Mouse (Mus musculus): Measurements from ENCODE around the gene Gdpd5.
"Not testable (repeated sequence)": the region's sequence is repeated elsewhere in the genome, so short reads cannot be mapped to it uniquely, and the experiment has no call there.

The Gdpd5 gene

DNA sequence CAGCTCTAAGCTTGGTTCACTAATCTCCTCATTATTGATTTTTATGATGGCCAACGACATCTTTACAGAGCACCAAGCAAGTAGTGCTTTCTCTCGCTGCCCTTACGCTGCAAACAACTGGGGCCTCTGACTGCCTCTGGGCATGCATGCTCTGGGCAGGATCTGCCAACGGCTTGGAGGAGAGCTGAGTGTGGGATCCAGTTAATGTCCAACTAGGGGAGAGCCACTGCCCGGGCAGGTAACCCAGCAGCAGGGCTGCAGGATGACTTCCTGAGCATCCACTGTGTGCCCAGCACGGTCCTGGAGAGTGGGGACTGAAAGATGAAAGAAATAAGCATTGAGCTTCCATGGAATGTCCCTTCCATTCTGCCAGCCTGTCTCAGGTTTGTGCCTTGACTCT lies 14.5 kb upstream of the Gdpd5 start:
- DNase-seq, result no peak

DNA sequence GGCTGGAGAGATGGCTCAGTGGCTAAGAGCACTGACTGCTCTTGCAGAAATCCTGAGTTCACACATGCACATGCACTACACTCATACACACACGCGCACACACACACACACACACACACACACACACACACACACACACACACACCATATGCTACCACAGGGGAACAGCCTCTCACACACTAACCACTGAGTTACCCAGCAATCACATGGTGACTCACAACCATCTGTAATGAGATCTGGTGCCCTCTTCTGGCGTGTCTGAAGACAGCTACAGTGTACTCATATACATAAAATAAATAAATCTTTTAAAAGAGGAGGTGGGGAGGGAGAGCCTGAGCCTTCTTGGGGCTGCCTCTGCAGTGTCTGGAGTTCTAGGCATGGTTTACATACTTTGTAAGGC lies 6.9 kb upstream of the Gdpd5 start:
- DNase-seq, result not testable (repeated sequence)

DNA sequence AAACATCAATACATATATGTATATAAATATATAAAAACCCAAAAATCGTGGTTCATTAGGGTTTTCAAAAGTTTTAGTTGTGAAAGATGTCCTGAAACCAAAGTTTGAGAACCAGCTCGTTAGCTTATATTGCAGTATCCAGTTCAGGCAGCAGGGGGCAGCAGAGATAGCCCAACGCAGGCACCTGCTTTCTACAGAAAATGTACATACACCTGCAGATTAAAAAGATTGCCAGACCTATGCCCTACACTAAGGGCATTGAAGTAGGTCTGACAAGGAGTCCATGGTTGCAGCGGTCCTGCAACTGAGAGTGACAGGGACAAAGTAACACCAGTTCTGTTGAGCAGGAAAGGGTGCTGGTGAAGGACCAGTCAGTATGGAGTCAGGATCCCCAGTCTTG lies 5.8 kb upstream of the Gdpd5 start:
- DNase-seq, result no peak

DNA sequence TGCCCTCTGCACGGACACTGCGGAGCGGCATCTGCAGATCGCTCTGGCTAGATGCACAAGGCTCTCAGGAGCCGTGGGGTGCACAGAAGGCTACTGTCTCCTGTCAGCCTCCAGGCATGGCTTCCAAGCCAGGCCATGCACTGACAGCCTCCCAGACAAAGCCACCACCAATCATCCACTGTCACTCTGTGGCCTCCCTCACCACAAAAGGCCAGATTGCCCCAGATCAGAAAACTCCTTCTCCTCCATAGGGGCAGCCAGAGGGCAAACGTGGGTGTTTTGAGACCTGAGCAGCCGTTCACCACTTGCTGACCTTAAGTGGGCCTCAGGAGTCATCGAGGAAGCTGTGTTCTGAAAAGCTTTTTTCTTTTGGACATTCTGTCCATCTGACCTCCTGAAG lies 2.3 kb upstream of the Gdpd5 start:
- DNase-seq, result no peak

DNA sequence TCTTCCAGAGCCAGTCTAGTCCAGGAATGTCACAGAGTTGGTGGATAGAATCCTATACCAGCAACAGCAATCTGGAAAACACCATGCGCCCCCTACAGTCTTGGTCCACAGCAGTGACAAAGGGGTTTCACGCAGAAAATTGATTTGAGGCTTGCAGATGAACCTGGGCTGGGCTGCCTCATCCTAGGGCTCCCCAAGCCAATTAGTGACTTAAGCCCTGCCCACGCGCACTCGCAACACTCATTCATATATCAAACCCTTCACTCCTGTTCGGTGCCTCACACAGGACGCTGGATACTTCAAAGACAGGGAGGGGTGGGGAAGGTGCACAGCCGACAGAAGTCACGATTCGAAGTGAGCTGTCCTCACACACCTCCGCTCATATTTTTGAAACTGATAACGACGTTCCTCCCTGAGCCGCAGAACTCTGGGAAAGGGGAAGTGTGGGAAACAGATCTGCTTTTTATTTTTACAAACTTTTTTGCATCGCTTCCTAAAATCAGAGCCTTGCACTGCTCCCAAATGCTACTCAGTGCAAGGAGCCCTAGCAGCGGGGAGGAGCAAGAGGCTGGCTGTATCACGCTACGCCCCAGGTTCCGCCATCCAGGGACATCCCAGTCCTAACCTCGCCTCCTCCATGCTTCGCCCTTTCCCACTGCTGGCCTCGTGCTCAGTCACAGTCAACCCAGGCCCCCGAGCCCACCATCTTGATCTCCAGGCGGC lies 562 bp upstream of the Gdpd5 start:
- DNase-seq, result no peak

DNA sequence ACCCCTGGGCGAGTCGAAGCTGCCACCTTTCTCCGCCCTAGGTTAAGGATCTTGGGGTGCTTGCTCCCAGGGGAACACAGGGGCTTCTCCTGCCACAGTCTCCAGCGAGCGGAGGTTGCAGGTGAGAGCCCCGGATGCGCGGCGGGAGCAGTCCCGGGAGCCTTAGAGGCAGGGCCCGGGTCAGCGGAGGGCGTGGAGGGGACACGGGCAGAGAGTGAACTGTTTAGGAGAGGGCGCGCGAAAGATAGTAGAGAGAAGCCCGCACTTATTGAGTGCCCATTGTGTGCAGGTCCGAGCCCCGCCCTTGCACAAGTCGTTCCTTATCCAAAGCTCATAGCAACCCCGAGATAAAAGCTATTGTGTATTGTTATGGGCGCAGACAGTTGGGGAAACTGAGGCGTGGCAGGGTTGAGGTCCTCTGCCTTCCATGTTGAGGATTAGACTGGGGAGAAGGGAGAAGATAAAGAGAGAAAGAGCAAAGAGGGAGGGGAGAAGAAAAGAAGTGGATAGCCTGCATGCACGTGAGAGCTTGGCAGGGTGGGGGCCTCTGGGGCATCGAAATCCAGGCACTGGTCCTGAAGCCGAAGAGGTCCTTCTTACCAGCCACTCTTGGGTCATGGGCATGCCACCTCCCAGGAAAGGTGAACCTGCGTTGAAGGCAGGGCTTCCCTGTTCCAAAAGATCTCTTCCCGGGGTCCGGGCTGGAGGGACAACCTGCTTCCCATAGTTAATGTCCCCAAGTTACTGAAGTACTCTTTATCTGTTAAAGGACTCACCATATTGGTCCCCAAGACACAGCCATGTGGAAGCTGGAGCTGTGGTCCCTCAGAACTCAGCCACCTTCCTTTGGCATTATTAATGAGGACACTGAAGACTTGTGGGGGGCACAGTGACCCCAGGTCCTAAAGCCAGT lies 1.1 kb downstream of the Gdpd5 start:
- no peak for DNase-seq

DNA sequence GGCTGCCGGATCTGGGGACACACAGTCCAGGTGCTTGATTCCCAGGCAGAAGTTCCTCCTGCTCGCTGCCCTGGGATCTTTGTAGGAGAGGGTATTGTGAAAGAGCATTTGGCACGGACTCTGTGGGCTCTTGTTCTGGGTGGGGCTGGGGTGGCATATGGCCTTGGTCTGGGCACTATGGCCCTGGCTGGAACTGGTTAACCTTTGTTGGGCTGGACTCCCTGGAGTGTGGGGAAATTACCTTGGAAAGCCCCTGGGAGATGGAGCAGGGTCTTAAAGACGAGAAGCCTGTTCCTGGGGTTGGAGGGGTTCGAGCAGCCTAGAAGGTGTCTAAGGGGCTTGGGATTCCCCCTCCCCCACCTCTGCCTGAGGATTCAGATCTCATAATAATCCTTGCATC lies 2.0 kb downstream of the Gdpd5 start:
- no peak for DNase-seq

DNA sequence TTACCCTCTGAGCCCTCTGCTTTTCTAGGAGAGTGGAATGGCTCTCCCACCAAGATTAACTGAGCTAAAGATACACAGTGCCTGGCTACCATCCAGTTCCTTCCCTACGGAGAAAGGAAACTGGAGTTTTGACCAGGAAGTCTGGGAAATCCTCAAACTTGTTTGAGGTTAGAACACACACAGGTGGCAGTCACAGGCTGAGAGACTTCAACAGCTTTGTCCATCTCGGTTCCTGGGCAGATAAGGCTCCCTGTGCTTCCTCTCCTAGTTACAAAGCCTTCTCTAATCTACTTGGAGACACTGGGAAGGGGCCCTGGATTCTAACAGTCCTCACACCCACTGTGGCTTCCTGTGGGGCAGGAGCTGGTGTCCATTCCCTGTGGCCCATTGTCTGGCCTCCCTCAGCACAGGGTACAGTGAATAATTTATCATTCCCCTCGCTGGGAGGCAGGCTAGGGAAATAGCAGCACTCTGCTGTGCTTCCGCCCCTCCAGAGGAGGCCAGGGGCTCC lies 2.9 kb downstream of the Gdpd5 start:
- peak; percentile 42 for DNase-seq

DNA sequence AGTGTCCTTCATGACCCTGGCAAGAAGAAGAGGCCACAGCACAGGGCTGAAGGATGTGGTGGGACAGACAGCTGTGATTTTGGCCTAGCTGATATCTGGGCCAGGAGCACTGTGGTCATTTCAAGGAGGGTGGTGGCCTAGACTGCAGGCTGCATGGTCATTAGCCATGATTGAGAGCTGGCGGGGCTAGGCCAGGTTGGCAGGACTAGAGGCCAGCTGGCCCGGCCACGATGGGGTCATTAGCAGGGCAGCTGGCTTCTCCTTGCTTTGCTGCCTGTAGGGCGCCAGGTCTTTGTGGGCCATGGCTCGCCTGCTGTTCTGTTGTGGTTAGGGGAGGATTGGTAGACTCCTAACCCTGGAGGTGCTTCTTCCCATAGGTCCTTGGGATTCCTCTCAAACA lies 4.8 kb downstream of the Gdpd5 start:
- DNase-seq, result no peak

DNA sequence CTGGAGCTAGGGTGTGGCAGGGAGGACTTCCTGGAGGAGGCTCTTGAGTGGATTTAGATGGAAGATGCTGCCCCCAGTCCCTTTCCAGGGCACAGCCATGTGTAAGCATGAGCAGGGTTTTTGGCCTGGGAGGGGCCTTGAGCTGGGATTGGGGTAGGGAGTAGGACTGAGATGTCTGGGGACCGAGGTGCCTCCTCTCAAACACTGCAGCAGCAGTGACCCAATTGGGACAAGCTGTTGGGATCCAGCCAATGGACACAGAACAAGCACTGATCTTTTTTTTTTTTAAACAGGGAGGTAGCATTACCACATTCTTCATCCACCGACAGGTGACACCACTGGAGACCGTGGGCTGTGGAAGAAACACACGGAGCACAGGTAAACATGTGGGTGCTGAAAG lies 5.6 kb downstream of the Gdpd5 start:
- DNase-seq, result no peak

DNA sequence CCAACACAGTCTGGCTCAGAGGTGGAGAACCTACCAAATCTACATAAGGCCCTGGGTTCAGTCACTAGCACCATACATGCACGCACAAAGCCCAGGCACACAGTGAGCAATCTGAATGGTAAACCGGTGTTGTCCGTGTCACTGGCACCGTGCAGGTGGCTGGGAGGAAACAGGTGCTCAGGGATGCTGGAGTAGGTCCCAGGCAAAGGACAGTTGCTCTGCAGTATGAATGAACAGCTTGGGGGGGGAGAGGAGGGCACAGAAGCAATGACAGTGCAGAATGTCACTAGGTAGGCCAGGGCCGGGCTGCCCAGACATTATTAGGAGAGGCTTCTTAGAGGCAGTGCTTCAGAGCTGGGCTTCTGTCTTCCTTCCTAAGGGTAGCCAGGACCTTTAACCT lies 6.1 kb downstream of the Gdpd5 start:
- no peak for DNase-seq

DNA sequence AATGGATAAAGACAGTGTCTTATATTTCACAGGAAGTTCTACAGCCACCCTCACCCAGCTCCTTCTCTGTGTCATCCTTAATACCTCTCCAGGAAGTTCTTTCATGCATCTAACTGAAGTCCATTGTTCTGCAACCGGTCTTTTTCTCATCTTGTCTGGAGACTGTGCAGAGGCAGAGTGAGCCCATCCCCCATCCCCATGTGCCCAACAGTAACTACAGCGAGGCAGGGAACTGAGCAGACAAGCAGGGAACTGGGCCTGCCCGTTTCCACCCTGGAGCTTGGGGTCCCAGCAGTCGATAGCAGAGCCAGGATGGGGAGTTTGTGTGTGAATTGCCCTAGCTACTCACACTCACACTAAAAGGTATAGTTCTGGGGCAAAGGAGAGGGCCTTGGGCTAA lies 9.3 kb downstream of the Gdpd5 start:
- DNase-seq, result no peak

DNA sequence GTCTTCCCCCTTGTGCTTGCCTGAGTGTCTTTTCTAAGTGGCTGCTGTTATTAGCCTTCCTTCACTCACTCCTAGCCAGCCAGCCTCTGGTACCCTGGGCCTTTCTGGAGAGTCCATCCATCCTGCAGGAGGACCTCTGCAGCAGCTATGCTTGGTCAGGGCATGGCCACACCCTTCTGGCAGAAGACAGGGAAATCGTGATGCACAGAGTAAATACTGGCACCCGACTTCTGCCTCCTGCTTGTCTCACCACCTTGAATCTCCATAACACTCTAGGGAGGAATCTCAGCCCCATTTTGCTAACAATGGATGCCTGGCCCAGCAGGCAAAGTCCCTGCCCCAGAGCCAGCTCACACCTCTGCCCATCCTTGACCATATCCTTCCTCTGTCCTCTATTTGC lies 11.5 kb downstream of the Gdpd5 start:
- no peak for DNase-seq

DNA sequence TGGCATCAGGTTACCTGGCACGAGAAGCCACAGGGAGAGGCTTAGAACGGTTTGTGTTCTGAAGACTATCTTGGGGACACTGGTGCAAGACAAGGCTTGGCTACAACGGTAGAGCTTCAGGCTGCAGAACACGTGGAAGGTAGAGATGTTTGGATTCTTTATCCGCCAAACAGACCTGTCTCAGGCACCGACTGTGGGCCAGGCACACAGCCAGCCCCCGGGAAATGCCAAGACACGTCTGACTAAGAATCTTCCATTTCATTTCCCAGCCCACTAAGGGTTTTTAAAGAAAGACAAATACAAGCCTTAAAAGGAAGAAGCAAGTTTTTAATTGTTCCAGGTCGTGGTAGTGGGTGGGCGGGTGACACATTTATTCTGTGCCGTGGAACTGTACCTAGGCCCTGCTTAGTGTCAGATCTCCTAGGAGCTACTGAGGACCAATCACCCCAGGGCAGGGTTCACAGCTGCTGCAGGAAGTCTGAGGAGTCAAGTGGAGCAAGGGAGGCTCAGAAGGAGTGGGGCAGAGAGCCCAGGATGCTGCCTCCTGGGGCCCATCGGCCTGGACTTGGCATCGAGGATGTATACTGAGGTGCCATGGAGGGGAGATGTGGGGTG lies 12.6 kb downstream of the Gdpd5 start:
- no peak for DNase-seq

DNA sequence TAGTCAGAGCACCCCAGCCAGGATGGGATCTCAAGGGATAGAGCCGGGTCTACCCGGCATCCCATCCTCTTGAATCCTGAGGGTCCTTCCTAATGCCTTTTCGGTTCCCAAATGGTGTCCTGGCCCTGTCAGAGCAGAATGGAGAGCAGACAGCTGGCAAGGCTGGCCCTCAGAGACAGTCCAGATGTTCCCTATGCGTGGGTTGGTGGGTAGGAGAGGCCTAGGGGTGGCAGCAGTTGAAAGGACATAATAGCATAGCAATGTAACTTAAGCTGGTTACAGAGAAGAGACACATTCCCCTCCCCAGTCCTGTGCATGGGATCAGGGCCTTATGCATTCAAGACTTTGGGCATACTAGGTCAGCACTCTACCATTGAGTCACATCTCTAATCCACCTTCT lies 14.2 kb downstream of the Gdpd5 start:
- no peak for DNase-seq

DNA sequence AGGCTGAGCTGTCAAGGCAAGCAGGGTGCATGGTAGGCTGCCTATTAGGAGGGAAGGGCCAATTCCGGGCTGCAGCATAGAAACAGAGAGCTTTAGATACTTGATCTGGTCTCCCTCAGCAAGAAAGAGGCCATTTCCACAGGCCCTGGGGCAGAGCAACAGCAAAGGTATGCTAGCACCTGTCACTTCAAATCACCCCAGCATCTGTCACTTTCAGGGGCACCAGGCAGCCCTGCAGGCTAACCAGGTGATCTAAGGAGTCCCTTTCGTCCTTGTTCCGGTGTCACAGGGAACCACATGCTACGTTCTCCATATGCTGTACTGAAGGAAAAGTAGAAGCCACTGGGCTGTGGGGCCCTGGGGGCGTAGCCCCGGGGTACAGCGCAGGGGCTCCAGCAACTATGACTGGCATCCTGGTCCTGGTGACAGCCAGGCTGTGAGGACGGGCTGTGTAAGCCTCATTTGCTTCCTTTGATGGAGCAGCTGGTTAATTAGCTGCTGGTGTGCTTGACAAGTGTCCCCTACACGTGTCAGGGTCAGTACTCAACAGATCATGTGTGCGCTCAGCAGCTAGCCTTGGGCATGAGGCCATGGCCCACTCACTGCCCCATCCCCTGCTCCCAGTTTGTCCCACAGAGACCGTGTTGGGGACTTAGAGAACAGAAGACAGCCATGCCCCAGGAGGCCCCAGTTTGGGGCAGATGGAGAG lies 14.8 kb downstream of the Gdpd5 start:
- no peak for DNase-seq

DNA sequence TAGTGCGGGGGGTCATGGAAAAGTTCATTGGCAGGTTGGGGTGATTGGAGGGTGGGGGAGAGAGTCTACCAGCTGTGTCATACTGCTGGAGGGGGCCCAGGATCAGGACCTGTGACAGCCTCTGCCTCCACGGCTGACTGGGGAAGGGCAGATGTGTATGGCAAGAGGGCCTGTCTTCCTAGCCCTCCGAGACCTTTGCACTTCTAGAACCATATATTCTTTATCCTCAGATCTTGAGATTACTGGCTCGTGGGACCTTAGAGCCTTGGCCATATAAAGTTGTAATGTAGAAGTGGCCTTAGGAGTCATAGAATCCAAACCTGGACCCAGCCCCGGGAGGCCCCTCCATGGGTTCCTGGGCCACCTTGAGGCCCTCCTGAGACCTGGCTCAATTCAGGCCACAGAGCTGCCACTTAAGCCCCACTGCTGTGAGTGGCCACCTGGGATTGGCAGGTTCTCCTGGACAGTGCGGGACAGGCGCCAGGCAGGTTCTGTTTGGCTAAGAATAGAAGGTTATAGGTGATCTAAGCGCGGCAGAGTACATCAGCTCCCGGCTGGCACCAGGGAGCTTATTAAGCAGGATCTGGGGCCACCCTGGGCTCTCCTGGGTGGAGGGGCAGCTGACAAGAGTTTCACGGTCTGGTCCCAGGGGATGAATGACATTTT lies 15.9 kb downstream of the Gdpd5 start:
- peak; percentile 27 for DNase-seq

DNA sequence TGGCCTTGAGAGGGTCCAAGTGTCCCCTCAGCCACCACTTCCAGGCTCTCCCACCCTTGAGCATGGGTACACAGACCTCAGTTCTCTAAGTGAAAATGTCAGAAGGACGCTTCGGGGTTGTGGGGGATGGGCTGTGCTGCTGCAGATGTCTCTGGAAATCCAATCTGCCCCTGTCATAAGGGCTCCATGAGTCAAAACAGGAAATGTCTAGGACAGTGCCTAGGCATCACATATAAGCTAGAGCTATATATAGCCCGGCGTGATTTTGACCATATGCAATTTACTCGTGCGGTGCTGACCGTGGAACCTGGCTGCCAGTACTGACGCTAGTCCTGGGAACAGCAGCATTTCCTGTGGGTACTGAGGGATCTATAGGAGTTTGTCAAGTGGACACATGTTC lies 20.2 kb downstream of the Gdpd5 start:
- no peak for DNase-seq

DNA sequence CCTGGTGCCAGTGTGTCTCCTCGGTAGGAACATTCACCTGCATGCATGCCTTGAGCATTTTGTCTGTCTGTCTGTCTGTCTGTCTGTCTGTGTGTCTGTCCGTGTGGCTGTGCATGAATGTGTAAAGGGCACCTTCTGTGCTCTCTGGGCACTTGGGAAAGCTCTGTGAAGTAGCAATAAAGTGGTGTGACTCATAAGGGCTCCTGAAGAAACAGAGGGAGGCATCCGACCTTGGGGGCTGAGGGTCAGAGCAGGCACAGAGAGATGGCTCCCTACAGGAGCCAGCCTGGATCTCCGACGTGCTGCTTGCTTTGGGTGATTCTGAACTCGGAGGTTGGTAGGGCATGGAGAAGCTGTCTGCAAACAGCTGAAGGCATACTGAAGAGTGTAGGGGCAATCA lies 21.3 kb downstream of the Gdpd5 start:
- no peak for DNase-seq

DNA sequence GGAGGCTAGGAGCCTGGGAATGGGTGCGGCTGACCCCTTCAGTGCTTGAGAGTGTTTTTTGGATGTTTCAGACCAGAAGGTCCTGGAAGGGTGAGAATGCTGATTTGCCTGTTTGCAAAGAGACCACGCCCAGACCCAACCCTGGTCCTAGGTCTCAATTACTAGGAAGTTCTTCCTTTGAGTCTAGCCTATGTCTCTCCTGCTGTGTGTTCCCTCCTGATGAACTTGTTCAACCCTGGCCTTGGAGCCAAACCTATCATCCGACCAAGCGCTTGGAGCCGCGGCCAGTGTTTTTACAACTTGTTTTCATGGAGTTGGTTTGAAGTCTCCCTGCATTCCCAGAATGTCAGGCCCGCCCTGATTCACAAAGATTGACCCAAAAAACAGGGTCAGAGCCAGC lies 22.0 kb downstream of the Gdpd5 start:
- DNase-seq, result no peak

DNA sequence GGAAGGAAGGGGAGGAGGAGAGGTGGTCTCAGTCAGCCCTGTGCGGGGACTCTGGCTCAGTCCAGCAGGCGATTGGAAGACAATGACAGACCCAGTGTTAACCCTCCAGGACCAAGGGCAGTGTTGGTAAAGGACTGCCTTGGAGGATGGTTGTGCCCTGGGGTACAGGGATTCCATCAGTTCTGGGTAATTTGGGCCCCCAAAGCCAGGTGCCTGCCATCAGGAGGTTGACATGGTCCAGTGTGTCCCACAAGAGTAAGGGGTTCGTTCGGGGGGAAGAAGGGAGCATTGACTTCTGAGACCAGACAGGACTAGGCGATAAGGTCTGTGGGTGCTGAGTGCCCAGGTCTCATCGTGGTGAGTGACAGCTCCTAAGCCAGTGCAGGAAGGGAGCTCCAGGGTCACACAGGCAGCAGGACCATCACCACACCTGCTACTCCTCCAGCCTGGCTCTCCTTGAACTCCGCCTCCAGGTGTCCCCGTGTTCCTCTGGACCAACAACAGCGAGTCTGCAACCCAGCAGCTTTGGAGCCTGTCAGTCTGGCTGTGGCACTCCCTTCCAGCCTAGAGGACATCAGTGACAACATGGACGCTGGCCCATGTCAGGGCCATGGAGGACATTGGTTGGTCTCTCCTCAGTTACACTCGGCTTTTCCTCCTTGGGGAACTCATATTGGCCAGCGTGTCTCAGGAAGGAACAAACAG lies 23.0 kb downstream of the Gdpd5 start:
- DNase-seq, result no peak
